Mouse (Mus musculus): ENCODE data around the gene Ank3. TPM values are rescaled to one million over a fixed set of nuclear protein-coding genes. Genes with fewer than 3 reads are reported as not detected.

Gene Ank3
- total and polyA plus RNA-seq, 2 experiments from 2014 or later = 60.1 to 239 TPM

GRCm38 (mm10) chr10:69607611-69608119, 209.1 kb downstream of the Ank3 start:
- TF ChIP-seq CTCF (IDR thresholded peaks at IDR 0.05; ENCODE audit: low read depth) = peak; percentile 27
- H3K27ac ChIP-seq = no peak overlapping the region
- H3K4me3 ChIP-seq (ENCODE audit: low read length) = no peak overlapping the region
- DNase-seq (ENCODE audit: low spot score) (peak; percentile 35), ATAC-seq (0 out of 2 replicates have a peak, but pooled peaks have one; percentile 33)
- no peaks in the 10 kb centered on the region for H3K9me3 ChIP-seq (ENCODE audit: low read length)
- H3K4me1 ChIP-seq (ENCODE audit: insufficient read depth, low read length) = peaks cover 7% of the 10 kb centered on the region; the same call in 1 of the 2 replicates
- H3K4me2 ChIP-seq (ENCODE audit: low read depth, low read length) = no peak overlapping the region
- WGBS = 72% methylated on average over 14 of the region's 14 CpGs
- H3K27me3 ChIP-seq (ENCODE audit: insufficient read depth, low read length) = no peaks in the 10 kb centered on the region
- H3K9ac ChIP-seq (replicated peaks; ENCODE audit: low read length) = no peak overlapping the region
- H3K36me3 ChIP-seq (ENCODE audit: insufficient read depth, low read length) = no peaks in the 10 kb centered on the region

- no peak for DNase-seq (ENCODE audit: low spot score)
- H3K36me3 ChIP-seq (ENCODE audit: insufficient read depth, low read length) = no peaks in the 10 kb centered on the region
- H3K4me1 ChIP-seq (ENCODE audit: insufficient read depth, low read length) = peaks cover 4% of the 10 kb centered on the region; the same call in 1 of the 2 replicates
- 73% methylated on average over 3 of the region's 3 CpGs for WGBS
- H3K27me3 ChIP-seq (ENCODE audit: insufficient read depth, low read length) = no peaks in the 10 kb centered on the region
- no peak for ATAC-seq
- no peak for TF ChIP-seq CTCF (IDR thresholded peaks at IDR 0.05; ENCODE audit: low read depth)
- H3K9ac ChIP-seq (replicated peaks; ENCODE audit: low read length) = no peak overlapping the region
- H3K27ac ChIP-seq = no peak overlapping the region
- H3K9me3 ChIP-seq (ENCODE audit: low read length) = no peaks in the 10 kb centered on the region
- H3K4me3 ChIP-seq (ENCODE audit: low read length) = no peak overlapping the region
- no peak overlapping the region for H3K4me2 ChIP-seq (ENCODE audit: low read depth, low read length)
Observed at GRCm38 (mm10) chr10:69611314-69611713, 212.7 kb downstream of the Ank3 start.

- ATAC-seq (peak; percentile 71), DNase-seq (ENCODE audit: low spot score) (peak; percentile 91)
- H3K4me2 ChIP-seq (ENCODE audit: low read depth, low read length) = no peak overlapping the region
- no peaks in the 10 kb centered on the region for H3K36me3 ChIP-seq (ENCODE audit: insufficient read depth, low read length)
- 31% methylated on average over 5 of the region's 5 CpGs for WGBS
- no peak for TF ChIP-seq CTCF (IDR thresholded peaks at IDR 0.05; ENCODE audit: low read depth)
- no peaks in the 10 kb centered on the region for H3K27me3 ChIP-seq (ENCODE audit: insufficient read depth, low read length)
- H3K4me3 ChIP-seq (ENCODE audit: low read length) = no peak overlapping the region
- peaks cover 4% of the 10 kb centered on the region; the same call in 1 of the 2 replicates for H3K4me1 ChIP-seq (ENCODE audit: insufficient read depth, low read length)
- H3K9ac ChIP-seq (replicated peaks; ENCODE audit: low read length) = no peak overlapping the region
- H3K9me3 ChIP-seq (ENCODE audit: low read length) = no peaks in the 10 kb centered on the region
- H3K27ac ChIP-seq = 0 out of 2 replicates have a peak overlapping the region, but pooled peaks have one; percentile 36
Observed at GRCm38 (mm10) chr10:69611839-69612340, 213.3 kb downstream of the Ank3 start.

- Histone ChIP-seq H3K4me3 (ENCODE audit: low read length) (no peak overlapping the region), H3K4me1 (ENCODE audit: insufficient read depth, low read length) (peaks cover 3% of the 10 kb centered on the region; the same call in 1 of the 2 replicates), H3K9me3 (ENCODE audit: low read length) (no peaks in the 10 kb centered on the region), H3K36me3 (ENCODE audit: insufficient read depth, low read length) (no peaks in the 10 kb centered on the region), H3K27ac (no peak overlapping the region), H3K4me2 (ENCODE audit: low read depth, low read length) (no peak overlapping the region), H3K9ac (replicated peaks; ENCODE audit: low read length) (no peak overlapping the region), H3K27me3 (ENCODE audit: insufficient read depth, low read length) (no peaks in the 10 kb centered on the region)
- 76% methylated on average over 3 of the region's 3 CpGs for WGBS
- TF ChIP-seq CTCF (IDR thresholded peaks at IDR 0.05; ENCODE audit: low read depth) = no peak
- no peak for ATAC-seq
- no peak for DNase-seq (ENCODE audit: low spot score)
Observed at GRCm38 (mm10) chr10:69616953-69617352, 218.4 kb downstream of the Ank3 start.

GRCm38 (mm10) chr10:69617537-69618112, 219.1 kb downstream of the Ank3 start:
- TF ChIP-seq CTCF (IDR thresholded peaks at IDR 0.05; ENCODE audit: low read depth) = no peak
- 87% methylated on average over 16 of the region's 16 CpGs for WGBS

GRCm38 (mm10) chr10:69620692-69621382, 222.3 kb downstream of the Ank3 start:
- WGBS = 64% methylated on average over 7 of the region's 7 CpGs
- no peaks in the 10 kb centered on the region for H3K36me3 ChIP-seq (ENCODE audit: insufficient read depth, low read length)

More at GRCm38 (mm10) chr10:69617537-69618112, 219.1 kb downstream of the Ank3 start:
- H3K4me3 ChIP-seq (ENCODE audit: low read length) = no peak overlapping the region
- no peaks in the 10 kb centered on the region for H3K27me3 ChIP-seq (ENCODE audit: insufficient read depth, low read length)
- H3K9ac ChIP-seq (replicated peaks; ENCODE audit: low read length) = no peak overlapping the region
- no peak for DNase-seq (ENCODE audit: low spot score)
- H3K9me3 ChIP-seq (ENCODE audit: low read length) = no peaks in the 10 kb centered on the region
- H3K36me3 ChIP-seq (ENCODE audit: insufficient read depth, low read length) = no peaks in the 10 kb centered on the region
- H3K27ac ChIP-seq = no peak overlapping the region
- H3K4me1 ChIP-seq (ENCODE audit: insufficient read depth, low read length) = no peaks in the 10 kb centered on the region
- no peak for ATAC-seq
- H3K4me2 ChIP-seq (ENCODE audit: low read depth, low read length) = no peak overlapping the region

More at GRCm38 (mm10) chr10:69620692-69621382, 222.3 kb downstream of the Ank3 start:
- no peaks in the 10 kb centered on the region for H3K27me3 ChIP-seq (ENCODE audit: insufficient read depth, low read length)
- ATAC-seq (0 out of 2 replicates have a peak, but pooled peaks have one; percentile 58), DNase-seq (ENCODE audit: low spot score) (no peak)
- no peak overlapping the region for H3K4me3 ChIP-seq (ENCODE audit: low read length)
- no peaks in the 10 kb centered on the region for H3K4me1 ChIP-seq (ENCODE audit: insufficient read depth, low read length)
- no peaks in the 10 kb centered on the region for H3K9me3 ChIP-seq (ENCODE audit: low read length)
- no peak overlapping the region for H3K27ac ChIP-seq
- H3K9ac ChIP-seq (replicated peaks; ENCODE audit: low read length) = no peak overlapping the region
- H3K4me2 ChIP-seq (ENCODE audit: low read depth, low read length) = no peak overlapping the region
- no peak for TF ChIP-seq CTCF (IDR thresholded peaks at IDR 0.05; ENCODE audit: low read depth)
